Mouse (Mus musculus) liver, adult 2 months (tissue): Measurements from ENCODE around the gene Synpo2. TPM values are rescaled to one million over a fixed set of nuclear protein-coding genes. Genes with fewer than 3 reads are reported as not detected.

Experiments
- DNase-seq: peaks from one replicate; pipeline ENCODE4 v3.0.0-alpha.2; 2011; ENCODE audit warnings: low read depth, low spot score; ENCODE audit errors: extremely low read depth
- H3K27ac ChIP-seq: fragments of 200-500 bp; replicated peaks from 2 replicates; pipeline ENCODE4 v1.5.1; 2012; ENCODE audit warnings: low read depth, mild to moderate bottlenecking, control low read depth, inconsistent platforms, low read length; ENCODE audit not compliant: insufficient read depth
- H3K27me3 ChIP-seq: fragments of 200-500 bp; 2 replicates; pipeline ENCODE4 v1.6.1; 2012; ENCODE audit warnings: mild to moderate bottlenecking, moderate library complexity, low read length, inconsistent platforms; ENCODE audit not compliant: control insufficient read depth, insufficient read depth
- H3K36me3 ChIP-seq: fragments of 200-500 bp; 2 replicates; pipeline ENCODE4 v1.6.1; 2012; ENCODE audit warnings: low read length, inconsistent platforms; ENCODE audit not compliant: control insufficient read depth, insufficient read depth
- H3K4me1 ChIP-seq: fragments of 200-500 bp; 2 replicates; pipeline ENCODE4 v1.6.1; 2011; ENCODE audit warnings: low read length; ENCODE audit not compliant: control insufficient read depth, insufficient read depth
- H3K4me3 ChIP-seq: fragments of 200-500 bp; 2 replicates; pipeline ENCODE4 v1.5.1; 2011; ENCODE audit warnings: low read depth, mild to moderate bottlenecking, control low read depth, low read length, moderate library complexity; ENCODE audit not compliant: insufficient read depth
- H3K79me2 ChIP-seq: fragments of 200-500 bp; 2 replicates; pipeline ENCODE4 v1.6.1; 2012; ENCODE audit warnings: inconsistent platforms, mild to moderate bottlenecking, low read length, moderate library complexity; ENCODE audit not compliant: control insufficient read depth, insufficient read depth
- H3K9ac ChIP-seq: fragments of 200-500 bp; 2 replicates; pipeline ENCODE4 v1.6.1; 2012; ENCODE audit warnings: low read depth, mild to moderate bottlenecking, control low read depth, inconsistent platforms, low read length
- CTCF ChIP-seq: fragments of 200-500 bp; IDR thresholded peaks from 2 replicates; pipeline ENCODE4 v1.5.1; 2011; ENCODE audit warnings: low read depth, low read length, control low read depth
- POLR2A ChIP-seq: fragments of 200-500 bp; IDR thresholded peaks from 2 replicates; pipeline ENCODE4 v1.6.1; 2011; ENCODE audit warnings: low read length, control low read depth; ENCODE audit not compliant: insufficient read depth; ENCODE audit errors: extremely low read depth
- WGBS: fragments of 180-500 bp; shearing (Covaris S2); methylation state at CpG from one replicate; pipeline ENCODE4 v1.1.7; 2018; 5-methylcytosine and 5-hydroxymethylcytosine counted together
- polyA plus RNA-seq: library from polyadenylated mRNA; depleted of rRNA; stranded (reverse); fragments of >200 nt; gene quantifications from 2 replicates; pipeline ENCODE4 v1.2.3, GENCODE M21; 2012
- total RNA-seq: library from RNA; depleted of rRNA; stranded (reverse); fragments of >200 nt; gene quantifications from 2 replicates; pipeline ENCODE4 v1.2.3, GENCODE M21; 2014

Gene Synpo2
- total and polyA plus RNA-seq, 2 experiments, result 0.06 to 0.37 TPM

DNA sequence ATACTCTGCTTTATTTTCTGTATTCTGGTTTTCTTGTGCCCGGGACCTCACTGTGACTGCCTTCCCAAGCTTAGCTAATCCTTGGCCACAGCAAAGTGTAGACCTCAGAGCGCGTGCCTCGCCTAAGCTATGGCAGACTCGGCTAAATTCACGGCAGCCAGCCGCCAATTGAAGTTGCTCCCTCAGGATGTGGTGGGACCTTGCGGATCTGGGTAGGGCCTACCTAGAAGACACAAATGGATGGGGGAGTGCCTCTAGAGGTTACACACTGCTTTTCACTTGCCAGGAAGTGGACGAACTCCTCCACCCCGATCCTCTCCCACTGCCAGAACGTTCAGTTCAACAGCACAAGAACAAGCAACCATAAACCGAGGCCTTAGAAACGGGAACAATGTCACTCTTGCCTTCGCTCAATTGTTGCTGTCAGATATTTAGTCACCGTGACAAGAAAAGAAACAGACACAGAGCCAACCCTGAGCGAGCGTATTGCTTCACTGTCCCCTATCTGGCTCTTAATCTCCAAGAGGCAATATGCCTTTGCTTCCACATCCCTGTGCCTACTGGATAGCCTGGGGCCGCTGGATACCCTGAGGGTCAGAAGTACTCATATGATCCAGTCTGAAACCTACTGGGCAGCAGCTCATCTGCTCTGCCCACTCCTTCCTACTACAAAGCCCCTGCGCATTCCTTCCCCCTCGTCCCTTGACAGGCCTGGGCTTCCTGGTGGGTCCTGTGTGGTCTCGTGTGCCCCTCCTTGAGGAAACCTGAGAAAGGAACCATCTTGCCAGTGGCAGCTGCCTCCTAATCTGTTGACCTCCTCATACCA lies 62.2 kb downstream of the Synpo2 start:
- Histone ChIP-seq H3K27ac (no peak overlapping the region), H3K4me1 (no peaks in the 10 kb centered on the region)

DNA sequence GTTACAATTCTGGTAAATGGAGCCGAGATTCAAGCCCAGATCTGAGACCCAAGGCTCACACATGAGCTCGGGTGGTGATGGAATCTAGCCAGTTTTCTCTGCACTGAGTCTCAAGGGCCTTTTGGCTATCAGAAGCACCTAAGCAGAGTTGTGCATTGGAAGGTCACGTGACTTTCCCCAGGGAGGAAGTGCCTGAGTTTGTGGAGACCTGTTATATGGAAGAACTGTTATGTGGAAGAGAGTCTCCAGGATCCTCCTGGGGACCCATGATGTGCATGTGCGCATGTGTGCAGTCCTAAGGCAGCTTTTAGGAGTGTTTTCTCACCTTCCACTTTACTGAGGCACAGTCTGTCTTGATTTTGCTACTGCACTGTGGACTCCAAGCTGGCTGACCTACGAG lies 63.8 kb downstream of the Synpo2 start:
- H3K27me3 ChIP-seq, result no peaks in the 10 kb centered on the region
- no peak overlapping the region for H3K27ac ChIP-seq
- TF ChIP-seq POLR2A, result no peak
- TF ChIP-seq CTCF, result no peak
- H3K4me3 ChIP-seq, result no peak overlapping the region
- no peaks in the 10 kb centered on the region for H3K36me3 ChIP-seq
- no peaks in the 10 kb centered on the region for H3K79me2 ChIP-seq
- no peak overlapping the region for H3K9ac ChIP-seq
- 85% methylated on average over 5 of the region's 5 CpGs for WGBS
- DNase-seq, result no peak
- H3K4me1 ChIP-seq, result no peaks in the 10 kb centered on the region

More for the DNA sequence above, 62.2 kb downstream of the Synpo2 start:
- Histone ChIP-seq H3K79me2 (no peaks in the 10 kb centered on the region), H3K36me3 (no peaks in the 10 kb centered on the region), H3K27me3 (no peaks in the 10 kb centered on the region), H3K4me3 (no peak overlapping the region), H3K9ac (no peak overlapping the region)
- no peak for DNase-seq
- WGBS, result 89% methylated on average over 21 of the region's 21 CpGs
- TF ChIP-seq CTCF, result no peak
- TF ChIP-seq POLR2A, result no peak

DNA sequence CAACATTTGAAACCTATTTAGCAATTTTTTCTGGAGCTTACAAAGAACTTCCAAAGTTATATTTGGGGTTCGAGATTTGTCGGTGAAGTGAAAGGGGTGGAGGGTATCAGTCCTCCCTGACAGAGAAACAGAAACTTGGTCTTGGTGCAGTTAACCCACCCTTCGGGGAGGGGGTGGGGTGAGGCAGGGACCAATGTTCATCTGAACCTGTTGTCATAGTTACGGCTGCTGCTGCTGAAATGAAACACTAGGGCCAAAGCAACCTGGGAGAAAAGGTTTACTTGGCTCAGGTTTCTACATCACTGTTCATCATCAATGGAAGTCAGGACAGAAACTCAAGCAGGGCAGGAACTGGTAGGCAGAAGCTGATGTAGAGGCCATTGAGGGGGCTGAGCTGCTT lies 66.6 kb downstream of the Synpo2 start:
- Histone ChIP-seq H3K4me3 (no peak overlapping the region), H3K36me3 (no peaks in the 10 kb centered on the region), H3K27ac (no peak overlapping the region), H3K79me2 (no peaks in the 10 kb centered on the region), H3K9ac (no peak overlapping the region), H3K4me1 (no peaks in the 10 kb centered on the region), H3K27me3 (no peaks in the 10 kb centered on the region)
- no peak for TF ChIP-seq CTCF
- TF ChIP-seq POLR2A, result no peak
- DNase-seq, result no peak
- 67% methylated on average over 4 of the region's 4 CpGs for WGBS

DNA sequence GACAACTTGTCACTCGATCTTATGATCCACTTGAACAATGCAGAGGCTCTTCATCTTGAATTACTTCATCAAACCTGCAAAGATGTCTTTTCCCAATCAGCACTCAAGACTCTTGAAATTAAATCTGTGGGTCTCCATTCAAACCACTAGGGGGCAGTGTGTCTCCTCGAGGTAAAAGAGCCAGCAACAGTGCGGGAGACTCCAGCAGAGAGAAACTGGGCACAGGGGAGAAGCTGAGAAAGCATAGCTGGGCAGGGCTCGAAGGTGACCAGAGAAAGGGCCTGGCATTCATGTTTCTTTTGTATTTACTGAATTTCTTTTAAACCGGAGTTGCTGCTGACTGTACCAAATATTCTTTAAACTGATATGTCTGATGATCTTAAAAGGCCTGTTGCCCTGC lies 67.1 kb downstream of the Synpo2 start:
- TF ChIP-seq CTCF (peak; percentile 63), POLR2A (no peak)

DNA sequence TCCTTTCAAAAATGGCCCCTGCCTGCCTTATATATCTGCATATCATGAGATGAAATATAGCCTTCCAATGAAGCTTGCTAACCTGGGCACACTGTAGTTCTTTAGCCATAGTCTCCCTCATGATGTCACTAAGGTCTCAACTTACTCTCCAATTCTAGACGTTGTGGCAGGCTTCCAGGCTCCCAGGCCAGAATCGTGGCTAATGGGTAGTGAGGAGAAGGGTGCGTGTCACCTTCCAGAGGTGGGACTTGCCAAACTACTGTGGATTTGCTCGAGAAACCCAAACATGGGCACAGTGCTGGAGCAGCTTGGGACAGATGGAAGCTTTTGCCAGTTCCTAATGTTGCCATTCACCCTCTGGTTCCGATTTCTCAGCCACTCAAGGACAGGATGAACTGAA lies 69.5 kb downstream of the Synpo2 start:
- Histone ChIP-seq H3K4me3 (no peak overlapping the region), H3K4me1 (no peaks in the 10 kb centered on the region), H3K9ac (no peak overlapping the region), H3K36me3 (no peaks in the 10 kb centered on the region), H3K27ac (no peak overlapping the region), H3K27me3 (no peaks in the 10 kb centered on the region), H3K79me2 (no peaks in the 10 kb centered on the region)
- no peak for TF ChIP-seq POLR2A
- no peak for TF ChIP-seq CTCF
- WGBS, result 42% methylated on average over 5 of the region's 5 CpGs
- DNase-seq, result no peak

More for the DNA sequence above, 67.1 kb downstream of the Synpo2 start:
- DNase-seq, result peak; percentile 53
- 3% methylated on average over 5 of the region's 5 CpGs for WGBS
- no peak overlapping the region for H3K9ac ChIP-seq
- no peaks in the 10 kb centered on the region for H3K27me3 ChIP-seq
- H3K27ac ChIP-seq, result no peak overlapping the region
- H3K79me2 ChIP-seq, result no peaks in the 10 kb centered on the region
- no peaks in the 10 kb centered on the region for H3K4me1 ChIP-seq
- no peak overlapping the region for H3K4me3 ChIP-seq
- H3K36me3 ChIP-seq, result no peaks in the 10 kb centered on the region

DNA sequence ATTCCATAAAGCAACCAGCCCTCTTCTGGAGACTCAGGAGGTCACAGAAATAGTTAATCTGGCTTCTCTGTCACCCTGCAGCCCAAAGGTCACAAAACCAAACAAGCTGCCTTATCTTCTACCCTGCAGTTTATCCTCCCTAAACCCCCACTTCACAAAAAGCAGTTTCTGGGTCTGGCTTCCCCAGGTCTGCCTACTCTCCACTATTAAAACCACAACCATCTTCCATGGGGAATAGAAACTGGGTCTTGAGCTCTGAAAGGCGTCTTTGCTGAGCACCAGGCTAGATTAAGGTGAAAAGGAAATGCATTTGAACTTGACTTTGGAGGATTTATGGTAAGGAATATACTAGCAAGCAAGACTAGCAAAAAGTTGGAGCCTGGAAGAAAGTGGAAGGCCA lies 71.8 kb downstream of the Synpo2 start:
- Histone ChIP-seq H3K79me2 (no peaks in the 10 kb centered on the region), H3K4me3 (no peak overlapping the region), H3K27ac (no peak overlapping the region), H3K27me3 (no peaks in the 10 kb centered on the region), H3K9ac (no peak overlapping the region), H3K4me1 (no peaks in the 10 kb centered on the region), H3K36me3 (no peaks in the 10 kb centered on the region)
- no peak for DNase-seq
- no peak for TF ChIP-seq CTCF
- no peak for TF ChIP-seq POLR2A
- 50% methylated on average over 1 of the region's 1 CpGs for WGBS
